Mouse (Mus musculus) adrenal gland, postnatal 25 days (tissue): ENCODE measurements at regions not wholly inside any gene's neighbourhood (a gene's known extent, or its start where the extent isn't known, plus 50 kb on each side); places are given as distances from the start of the nearest gene placed in this dataset.

Source experiments
- DNase-seq: peaks from one replicate; pipeline ENCODE4 v3.0.0; 2021; ENCODE audit warnings: mixed read lengths

GRCm38 (mm10) chr14:61696290-61696842 is 89.1 kb downstream of the Kcnrg start:
- no peak for DNase-seq

DNA sequence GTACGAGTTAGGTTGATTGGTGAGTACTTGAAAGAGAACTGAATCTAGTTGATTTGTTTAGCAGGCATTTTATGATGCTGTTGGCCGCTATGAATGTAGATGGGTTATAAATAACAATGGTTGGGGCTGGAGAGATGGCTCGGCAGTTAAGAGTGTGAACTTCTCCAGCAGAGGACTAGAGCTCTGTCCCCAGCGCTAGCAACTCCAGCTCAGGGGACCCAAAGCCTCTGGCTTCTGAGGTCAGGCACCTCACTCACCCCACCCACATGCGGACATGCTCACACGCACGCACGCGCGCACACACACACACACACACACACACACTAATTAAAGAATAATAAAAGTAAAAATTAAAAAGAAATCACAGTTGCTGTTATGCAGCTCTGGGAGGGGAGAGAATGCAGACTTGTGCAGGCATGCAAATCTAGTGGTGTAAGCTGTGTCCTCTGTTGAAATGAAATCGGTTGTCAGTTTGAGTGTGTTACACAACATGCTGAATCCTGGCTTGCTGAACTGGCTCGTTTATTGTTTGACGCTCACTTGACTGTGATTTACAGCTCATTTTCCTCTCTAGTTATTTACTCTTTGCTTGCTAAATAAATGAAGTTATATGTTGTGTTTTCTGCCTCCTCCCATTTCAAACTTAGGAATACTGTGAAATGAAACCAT is 89.8 kb downstream of the Kcnrg start:
- DNase-seq, result no peak

DNA sequence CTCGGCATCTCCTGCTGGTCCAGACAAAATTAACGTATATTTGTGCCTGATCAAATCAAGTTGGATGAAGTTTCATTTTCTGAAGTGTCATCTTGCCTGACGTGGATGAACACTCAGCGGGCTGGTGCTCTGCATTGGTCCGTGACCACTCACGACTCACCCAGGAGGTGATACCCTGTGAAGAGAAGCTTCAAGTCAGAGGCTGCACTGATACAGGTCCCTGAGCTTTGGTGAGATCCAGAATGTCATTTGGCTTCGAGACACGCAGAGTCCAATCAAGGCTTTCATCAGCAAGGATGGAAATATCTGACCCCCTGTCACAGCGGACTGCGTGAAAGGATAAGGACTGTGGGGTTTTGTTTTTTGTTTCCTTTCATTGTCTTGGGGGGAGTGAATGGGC is 90.4 kb downstream of the Kcnrg start:
- no peak for DNase-seq

- no peak for DNase-seq
Observed at GRCm38 (mm10) chr14:61698358-61699055, 91.2 kb downstream of the Kcnrg start.

DNA sequence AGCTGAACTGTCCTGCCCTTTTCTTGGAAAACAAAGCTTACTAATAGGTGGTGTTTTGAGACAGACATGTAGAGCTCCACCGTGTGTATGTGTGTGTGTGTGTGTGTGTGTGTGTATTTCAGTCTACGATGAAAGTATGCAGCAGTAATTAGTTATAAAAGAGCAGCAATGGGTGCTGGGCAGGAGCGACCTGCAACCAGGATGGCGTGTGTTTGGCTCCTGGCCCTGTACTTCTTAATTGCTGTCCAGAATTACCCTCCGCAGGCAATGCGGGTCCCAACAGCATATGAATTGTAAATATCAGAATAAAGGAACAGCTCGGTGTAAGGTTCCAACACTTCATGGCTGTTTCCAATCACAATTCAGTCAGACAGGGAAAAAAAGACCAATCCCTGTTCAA is 92.4 kb downstream of the Kcnrg start:
- no peak for DNase-seq

GRCm38 (mm10) chr14:61701131-61701530 is 93.9 kb downstream of the Kcnrg start:
- DNase-seq, result peak; percentile 10

- DNase-seq, result no peak
Observed at GRCm38 (mm10) chr14:61703916-61704315, 96.7 kb downstream of the Kcnrg start.

GRCm38 (mm10) chr14:61706984-61707383 is 99.7 kb downstream of the Kcnrg start:
- no peak for DNase-seq

- no peak for DNase-seq
Observed at GRCm38 (mm10) chr14:61708331-61708730, 101.1 kb downstream of the Kcnrg start.

DNA sequence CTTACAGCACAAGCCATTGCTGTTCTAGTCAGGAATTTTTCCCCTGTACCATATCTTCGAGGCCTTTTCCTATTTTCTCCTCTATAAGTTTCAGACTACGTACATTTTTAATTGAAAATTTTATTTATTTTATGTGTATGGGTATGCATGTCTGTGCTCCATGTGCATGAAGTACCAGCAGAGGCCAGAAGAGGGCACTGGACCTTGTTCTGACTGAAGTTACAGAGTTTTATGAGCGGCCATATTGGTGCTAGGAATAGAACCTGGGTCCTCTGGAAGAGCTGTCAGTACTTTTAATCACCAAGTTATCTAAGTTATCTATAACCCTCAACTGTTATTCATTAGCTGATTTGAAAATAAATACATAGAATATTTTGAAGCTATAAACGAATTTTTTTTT is 108.5 kb downstream of the Kcnrg start:
- DNase-seq, result no peak

DNA sequence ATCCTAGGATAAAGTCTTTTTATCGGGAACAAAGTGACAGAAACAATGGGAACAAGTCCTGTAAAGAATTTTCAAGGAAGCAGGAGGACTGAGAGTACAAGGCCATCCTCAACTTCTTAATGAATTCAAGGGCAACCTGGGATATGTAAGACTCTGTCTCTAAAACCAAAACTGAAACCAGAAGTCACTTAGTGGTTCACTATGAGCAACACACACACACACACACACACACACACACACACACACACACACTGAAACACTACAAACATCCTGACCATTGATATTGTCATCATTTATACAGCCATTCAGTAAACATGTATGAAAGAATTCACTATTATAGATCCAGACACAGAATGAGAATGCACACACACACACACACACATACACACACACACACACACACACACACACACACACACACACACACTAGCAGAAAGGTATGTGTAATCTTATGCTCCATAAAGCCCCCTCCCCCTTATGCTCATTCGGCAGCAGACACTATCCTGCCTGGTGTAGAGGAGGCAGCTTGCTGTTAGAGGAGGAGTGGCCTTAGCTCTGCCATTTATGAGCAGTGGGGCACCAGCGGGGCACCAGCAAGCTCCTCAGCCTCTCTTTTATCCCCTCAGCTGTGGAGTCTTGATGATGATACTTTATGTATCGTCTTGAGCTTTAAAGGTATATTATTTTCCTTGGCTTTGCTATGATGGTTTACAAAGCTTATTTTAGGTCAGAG is 111.3 kb downstream of the Kcnrg start:
- DNase-seq, result no peak

DNA sequence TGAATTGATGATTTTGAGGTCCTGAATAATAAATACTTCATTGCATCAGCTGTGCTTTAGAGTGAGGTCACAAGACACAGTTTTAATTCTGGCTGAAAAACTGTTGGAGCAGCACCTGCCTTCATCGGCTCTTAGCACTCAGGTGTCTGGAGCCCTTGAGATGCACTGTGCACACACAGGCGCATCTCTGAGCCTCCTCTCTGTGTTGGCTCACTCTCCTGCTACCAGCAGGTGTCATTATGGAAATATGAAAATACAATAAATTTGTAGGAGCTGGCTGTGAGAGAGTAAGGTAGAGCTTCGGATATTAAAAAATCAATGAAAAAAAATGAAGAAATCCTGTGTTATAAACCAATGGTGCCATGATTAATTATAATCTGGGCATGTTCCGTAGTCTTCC is 114.0 kb downstream of the Kcnrg start:
- no peak for DNase-seq

GRCm38 (mm10) chr14:61724942-61725341 is 117.7 kb downstream of the Kcnrg start:
- no peak for DNase-seq

- DNase-seq, result no peak
Observed at GRCm38 (mm10) chr14:61728562-61728961, 121.3 kb downstream of the Kcnrg start.

DNA sequence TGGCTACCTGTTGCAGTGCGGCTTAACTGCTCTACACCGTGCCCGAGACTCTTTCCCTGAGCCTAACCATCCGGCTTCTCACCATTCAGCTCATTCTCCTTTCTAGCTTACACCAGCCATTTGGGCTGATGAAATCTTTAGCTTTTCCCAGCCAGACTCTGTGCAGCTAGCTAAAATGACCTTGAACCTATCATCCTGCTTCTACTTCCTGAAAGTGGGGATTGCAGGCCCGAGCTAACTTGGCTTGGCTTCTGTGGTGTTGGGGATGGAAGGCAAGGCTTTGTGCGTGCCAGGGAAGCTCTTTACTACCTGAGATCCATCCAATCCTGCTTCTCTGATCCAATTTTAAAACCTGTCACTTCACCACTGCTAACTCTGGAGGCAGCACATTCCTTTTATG is 128.3 kb downstream of the Kcnrg start:
- DNase-seq, result no peak

DNA sequence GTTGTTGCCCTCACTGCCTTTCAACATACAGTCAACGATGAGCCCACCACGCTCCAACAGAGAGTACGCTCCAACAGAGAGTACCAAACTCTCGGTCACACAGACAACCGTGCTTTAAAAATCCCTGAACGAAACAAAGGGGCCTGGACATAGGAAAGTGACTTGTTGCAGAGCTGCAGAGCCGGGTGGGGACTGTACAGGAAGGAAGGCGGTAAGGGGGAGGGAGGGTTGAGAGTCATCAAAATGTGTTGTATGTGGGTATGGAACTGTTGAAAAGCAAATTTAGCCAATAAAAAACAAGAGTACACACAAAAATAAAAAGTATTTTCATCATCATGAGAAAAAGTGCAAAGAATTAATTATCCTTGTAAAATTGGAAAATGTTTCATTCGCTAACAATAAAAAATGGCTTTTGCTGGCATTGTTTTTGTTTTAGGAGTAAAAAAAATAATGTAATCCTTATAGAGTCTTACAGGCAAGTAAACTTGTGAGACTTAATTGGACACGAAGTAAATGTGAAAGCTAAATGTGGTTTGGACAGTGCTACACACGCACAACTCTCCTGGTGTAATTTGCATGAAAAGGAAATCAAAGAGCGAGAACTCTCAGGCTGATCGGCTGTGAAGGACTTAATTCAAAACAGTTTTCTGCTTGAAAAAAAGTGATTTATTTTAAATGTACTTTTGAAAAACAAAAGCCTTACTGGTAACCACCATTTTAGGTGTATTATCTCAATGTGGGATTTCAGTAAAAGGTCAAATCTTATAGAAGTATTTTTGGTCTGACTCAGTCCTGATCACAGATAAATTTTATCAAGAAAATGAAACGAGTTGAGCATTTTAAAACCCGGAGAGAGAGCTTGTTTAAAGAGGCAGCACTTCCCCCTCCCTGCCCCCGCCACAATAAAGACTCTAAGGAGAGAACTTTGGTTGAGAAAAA is 129.4 kb downstream of the Kcnrg start:
- no peak for DNase-seq

GRCm38 (mm10) chr14:61737504-61738040 is 130.3 kb downstream of the Kcnrg start:
- peak; percentile 35 for DNase-seq

- no peak for DNase-seq
Observed at GRCm38 (mm10) chr14:61739453-61739852, 132.2 kb downstream of the Kcnrg start.

DNA sequence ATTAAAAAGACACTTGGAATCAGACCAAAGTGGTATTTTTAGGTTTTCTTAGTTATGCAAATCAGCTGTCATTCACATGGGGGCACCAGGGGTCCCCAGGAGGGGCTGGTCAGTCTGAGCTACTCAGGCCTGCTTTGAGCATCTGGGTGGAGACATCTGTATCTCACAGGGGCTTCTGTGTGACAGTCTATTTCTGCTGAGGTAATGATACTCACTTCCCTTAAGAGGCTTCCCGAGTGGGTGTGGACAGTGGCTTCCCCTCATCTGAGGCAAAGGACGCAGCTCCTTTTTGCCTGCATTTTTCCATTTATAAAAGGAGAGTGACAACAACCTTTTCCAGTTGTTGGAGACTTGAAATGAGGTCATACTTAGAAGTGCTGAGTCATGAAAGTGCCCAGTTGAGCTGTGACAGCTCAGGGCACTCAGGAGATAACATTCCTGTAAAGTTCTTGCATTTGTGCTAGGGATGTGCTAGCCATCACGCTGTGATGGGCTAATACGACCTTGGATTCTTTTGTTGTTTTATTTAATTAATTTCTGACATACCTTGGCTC is 136.7 kb downstream of the Kcnrg start:
- DNase-seq, result no peak

DNA sequence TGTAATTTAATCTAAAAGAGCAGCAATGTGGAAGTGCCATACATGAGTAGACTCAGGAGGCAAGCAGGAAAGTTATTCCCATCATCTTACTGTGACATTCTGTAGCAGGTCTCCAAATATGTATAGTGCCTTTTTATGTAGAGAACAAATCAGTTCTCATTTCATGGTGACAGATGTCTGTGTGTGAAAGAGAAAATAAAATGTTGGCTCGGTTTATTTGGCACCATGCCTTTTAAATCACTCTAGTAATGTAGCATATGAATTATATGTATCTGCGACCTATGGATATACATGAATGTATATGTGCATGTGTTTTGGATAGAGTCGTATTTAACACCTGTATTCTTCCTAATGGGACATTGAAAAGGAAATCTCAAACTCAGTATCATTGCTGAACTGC is 146.2 kb downstream of the Kcnrg start:
- no peak for DNase-seq

GRCm38 (mm10) chr14:61756651-61757050 is 149.4 kb downstream of the Kcnrg start:
- no peak for DNase-seq
